Mouse (Mus musculus): Measurements from ENCODE around the gene Avp.

- no peak for TF ChIP-seq CTCF (IDR thresholded peaks at IDR 0.05; ENCODE audit: low read depth, low read length)
- no peak for TF ChIP-seq POLR2A (IDR thresholded peaks at IDR 0.05; ENCODE audit: borderline replicate concordance, low read depth, low read length)
Observed at GRCm38 (mm10) chr2:130581201-130581600, 1.2 kb downstream of the Avp start.
